Mouse (Mus musculus) midbrain, embryonic 14.5 days (tissue): ENCODE data around the gene Foxo3. TPM values are rescaled to one million over a fixed set of nuclear protein-coding genes. Genes with fewer than 3 reads are reported as not detected.

Experiments used
- ATAC-seq: fragments of 200-750 bp; cut with Nextera tagmentation; 2 replicates; pipeline ENCODE4 v1.8.0; 2017; ENCODE audit warnings: moderate number of reproducible peaks, moderate library complexity; ENCODE audit not compliant: low FRiP score, low TSS enrichment
- DNase-seq: peaks from one replicate; pipeline ENCODE4 v3.0.0-alpha.2; 2015
- H3K27ac ChIP-seq: fragments of 300-500 bp; sonication (generic); replicated peaks from 2 replicates; pipeline ENCODE4 v1.5.1; 2014; ENCODE audit warnings: mild to moderate bottlenecking, low read depth, low read length, moderate library complexity
- H3K27me3 ChIP-seq: fragments of 300-500 bp; sonication (generic); 2 replicates; pipeline ENCODE4 v1.6.1; 2014; ENCODE audit warnings: low read length, control low read depth, mixed read lengths; ENCODE audit not compliant: control insufficient read depth, insufficient read depth
- H3K36me3 ChIP-seq: fragments of 300-500 bp; sonication (generic); 2 replicates; pipeline ENCODE4 v1.6.1; 2014; ENCODE audit warnings: low read length, control low read depth; ENCODE audit not compliant: control insufficient read depth, insufficient read depth
- H3K4me1 ChIP-seq: fragments of 300-500 bp; sonication (generic); 2 replicates; pipeline ENCODE4 v1.6.1; 2014; ENCODE audit warnings: mild to moderate bottlenecking, antibody characterized with exemption, low read length, control low read depth; ENCODE audit not compliant: control insufficient read depth, insufficient read depth
- H3K4me2 ChIP-seq: fragments of 300-500 bp; sonication (generic); 2 replicates; pipeline ENCODE4 v1.6.1; 2014; ENCODE audit warnings: mild to moderate bottlenecking, low read length, moderate library complexity
- H3K4me3 ChIP-seq: fragments of 300-500 bp; sonication (generic); replicated peaks from 2 replicates; pipeline ENCODE4 v1.5.1; 2014; ENCODE audit warnings: low read depth, low read length
- H3K9ac ChIP-seq: fragments of 300-500 bp; sonication (generic); replicated peaks from 2 replicates; pipeline ENCODE4 v1.6.1; 2014; ENCODE audit warnings: mild to moderate bottlenecking, low read length, moderate library complexity
- H3K9me3 ChIP-seq: fragments of 300-500 bp; sonication (generic); 2 replicates; pipeline ENCODE4 v1.6.1; 2016; ENCODE audit warnings: low read length, control low read depth, mixed read lengths; ENCODE audit not compliant: control insufficient read depth
- WGBS: fragments of 180-500 bp; shearing (Covaris S2); extraction: QIAGEN DNeasy Blood & Tissue Kit; methylation state at CpG from one replicate; pipeline ENCODE4 v1.1.7; 2014; 5-methylcytosine and 5-hydroxymethylcytosine counted together
- polyA plus RNA-seq: library from polyadenylated mRNA; unstranded; fragments of >200 nt; fragmentation: Nextera tagmentation; extraction: Ambion mirVana; gene quantifications from 2 replicates; pipeline ENCODE4 v1.2.1, GENCODE M21; 2014

Foxo3 gene
- polyA plus RNA-seq, 1 experiment from 2014 or later, result 6.0 TPM

- peak; percentile 30 for DNase-seq
- 69% methylated on average over 7 of the region's 7 CpGs for WGBS
- H3K9ac ChIP-seq, result no peak overlapping the region
Measured at GRCm38 (mm10) chr10:42251203-42251602, 25.4 kb downstream of the Foxo3 start.

GRCm38 (mm10) chr10:42249965-42250364 is 26.6 kb downstream of the Foxo3 start:
- H3K27ac ChIP-seq, result no peak overlapping the region
- H3K4me3 ChIP-seq, result no peak overlapping the region
- no peaks in the 10 kb centered on the region for H3K27me3 ChIP-seq
- no peak for DNase-seq
- H3K36me3 ChIP-seq, result no peaks in the 10 kb centered on the region
- H3K4me2 ChIP-seq, result no peak overlapping the region
- no peak overlapping the region for H3K9ac ChIP-seq
- no peaks in the 10 kb centered on the region for H3K9me3 ChIP-seq
- H3K4me1 ChIP-seq, result no peaks in the 10 kb centered on the region
- no peak for ATAC-seq
- WGBS, result 84% methylated on average over 2 of the region's 2 CpGs

More at GRCm38 (mm10) chr10:42251203-42251602, 25.4 kb downstream of the Foxo3 start:
- no peaks in the 10 kb centered on the region for H3K9me3 ChIP-seq
- no peak for ATAC-seq
- H3K27ac ChIP-seq, result no peak overlapping the region
- no peak overlapping the region for H3K4me2 ChIP-seq
- H3K36me3 ChIP-seq, result no peaks in the 10 kb centered on the region
- no peaks in the 10 kb centered on the region for H3K27me3 ChIP-seq
- H3K4me1 ChIP-seq, result no peaks in the 10 kb centered on the region
- no peak overlapping the region for H3K4me3 ChIP-seq

- no peak overlapping the region for H3K9ac ChIP-seq
- DNase-seq (no peak), ATAC-seq (no peak)
- H3K4me3 ChIP-seq, result no peak overlapping the region
- no peaks in the 10 kb centered on the region for H3K27me3 ChIP-seq
- H3K9me3 ChIP-seq, result no peaks in the 10 kb centered on the region
- H3K36me3 ChIP-seq, result no peaks in the 10 kb centered on the region
- no peak overlapping the region for H3K27ac ChIP-seq
- 71% methylated on average over 5 of the region's 5 CpGs for WGBS
- no peak overlapping the region for H3K4me2 ChIP-seq
- H3K4me1 ChIP-seq, result no peaks in the 10 kb centered on the region
Measured at GRCm38 (mm10) chr10:42248644-42249043, 27.9 kb downstream of the Foxo3 start.

GRCm38 (mm10) chr10:42248156-42248555 is 28.4 kb downstream of the Foxo3 start:
- ATAC-seq (no peak), DNase-seq (no peak)
- 69% methylated on average over 4 of the region's 4 CpGs for WGBS
- Histone ChIP-seq H3K36me3 (no peaks in the 10 kb centered on the region), H3K27ac (no peak overlapping the region), H3K4me3 (no peak overlapping the region), H3K4me2 (no peak overlapping the region), H3K9me3 (no peaks in the 10 kb centered on the region), H3K9ac (no peak overlapping the region), H3K4me1 (no peaks in the 10 kb centered on the region), H3K27me3 (no peaks in the 10 kb centered on the region)

GRCm38 (mm10) chr10:42247125-42247816 is 29.3 kb downstream of the Foxo3 start:
- no peaks in the 10 kb centered on the region for H3K36me3 ChIP-seq
- DNase-seq (no peak), ATAC-seq (no peak)
- H3K4me1 ChIP-seq, result no peaks in the 10 kb centered on the region
- 77% methylated on average over 11 of the region's 11 CpGs for WGBS
- H3K27ac ChIP-seq, result no peak overlapping the region
- H3K4me2 ChIP-seq, result no peak overlapping the region
- H3K27me3 ChIP-seq, result no peaks in the 10 kb centered on the region
- no peaks in the 10 kb centered on the region for H3K9me3 ChIP-seq
- no peak overlapping the region for H3K4me3 ChIP-seq
- H3K9ac ChIP-seq, result no peak overlapping the region

- WGBS, result 76% methylated on average over 3 of the region's 3 CpGs
- Histone ChIP-seq H3K36me3 (no peaks in the 10 kb centered on the region), H3K4me1 (no peaks in the 10 kb centered on the region), H3K9ac (no peak overlapping the region), H3K9me3 (no peaks in the 10 kb centered on the region), H3K27ac (no peak overlapping the region), H3K4me2 (no peak overlapping the region), H3K27me3 (no peaks in the 10 kb centered on the region), H3K4me3 (no peak overlapping the region)
- no peak for ATAC-seq
- no peak for DNase-seq
Measured at GRCm38 (mm10) chr10:42246483-42246882, 30.1 kb downstream of the Foxo3 start.

GRCm38 (mm10) chr10:42245636-42246035 is 30.9 kb downstream of the Foxo3 start:
- DNase-seq (no peak), ATAC-seq (no peak)
- H3K4me1 ChIP-seq, result no peaks in the 10 kb centered on the region
- H3K9ac ChIP-seq, result no peak overlapping the region
- no peak overlapping the region for H3K27ac ChIP-seq
- no peak overlapping the region for H3K4me2 ChIP-seq
- 93% methylated on average over 3 of the region's 3 CpGs for WGBS
- no peaks in the 10 kb centered on the region for H3K36me3 ChIP-seq
- H3K9me3 ChIP-seq, result no peaks in the 10 kb centered on the region
- no peaks in the 10 kb centered on the region for H3K27me3 ChIP-seq
- no peak overlapping the region for H3K4me3 ChIP-seq

- Histone ChIP-seq H3K27ac (no peak overlapping the region), H3K9me3 (no peaks in the 10 kb centered on the region), H3K9ac (no peak overlapping the region), H3K4me1 (no peaks in the 10 kb centered on the region), H3K27me3 (no peaks in the 10 kb centered on the region), H3K4me3 (no peak overlapping the region), H3K36me3 (no peaks in the 10 kb centered on the region), H3K4me2 (no peak overlapping the region)
- ATAC-seq (no peak), DNase-seq (no peak)
- 93% methylated on average over 3 of the region's 3 CpGs for WGBS
Measured at GRCm38 (mm10) chr10:42245256-42245601, 31.3 kb downstream of the Foxo3 start.

- WGBS, result 83% methylated on average over 8 of the region's 8 CpGs
- H3K9me3 ChIP-seq, result no peaks in the 10 kb centered on the region
- no peak overlapping the region for H3K4me2 ChIP-seq
- no peaks in the 10 kb centered on the region for H3K36me3 ChIP-seq
- H3K4me3 ChIP-seq, result no peak overlapping the region
- H3K27me3 ChIP-seq, result no peaks in the 10 kb centered on the region
- no peaks in the 10 kb centered on the region for H3K4me1 ChIP-seq
- DNase-seq, result no peak
- no peak for ATAC-seq
- no peak overlapping the region for H3K27ac ChIP-seq
- no peak overlapping the region for H3K9ac ChIP-seq
Measured at GRCm38 (mm10) chr10:42244420-42245255, 31.9 kb downstream of the Foxo3 start.
